Mouse (Mus musculus) bone marrow macrophage, adult 2 months (primary cell): ENCODE measurements around the gene Zfp691. TPM values are rescaled to one million over a fixed set of nuclear protein-coding genes. Genes with fewer than 3 reads are reported as not detected.
A peak's percentile ranks its signal among the peaks of the same experiment; 100 is the strongest.

Experiments
- H3K27ac ChIP-seq: 2 replicates; pipeline ENCODE4 v1.5.1; 2012; ENCODE audit warnings: low read depth, low read length; ENCODE audit not compliant: insufficient read depth
- H3K4me1 ChIP-seq: 2 replicates; pipeline ENCODE4 v1.6.1; 2012; ENCODE audit warnings: low read length; ENCODE audit not compliant: control insufficient read depth, insufficient read depth
- H3K4me3 ChIP-seq: 2 replicates; pipeline ENCODE4 v1.5.1; 2012; ENCODE audit warnings: mild to moderate bottlenecking, low read length, moderate library complexity; ENCODE audit not compliant: insufficient read depth
- CTCF ChIP-seq: IDR thresholded peaks from 2 replicates; pipeline ENCODE4 v1.5.1; 2012; ENCODE audit warnings: low read depth, mild to moderate bottlenecking, low read length, moderate library complexity
- POLR2A ChIP-seq: IDR thresholded peaks from 2 replicates; pipeline ENCODE4 v1.6.1; 2012; ENCODE audit warnings: mild to moderate bottlenecking, low read depth, low read length, borderline replicate concordance
- polyA plus RNA-seq: library from polyadenylated mRNA; stranded (reverse); fragments of >200 nt; gene quantifications from 2 replicates; pipeline ENCODE4 v1.2.4, GENCODE M21; 2012; ENCODE audit not compliant: missing spikeins, insufficient read depth, insufficient read length

Gene Zfp691
- polyA plus RNA-seq, 1 experiment = 6.9 TPM

DNA sequence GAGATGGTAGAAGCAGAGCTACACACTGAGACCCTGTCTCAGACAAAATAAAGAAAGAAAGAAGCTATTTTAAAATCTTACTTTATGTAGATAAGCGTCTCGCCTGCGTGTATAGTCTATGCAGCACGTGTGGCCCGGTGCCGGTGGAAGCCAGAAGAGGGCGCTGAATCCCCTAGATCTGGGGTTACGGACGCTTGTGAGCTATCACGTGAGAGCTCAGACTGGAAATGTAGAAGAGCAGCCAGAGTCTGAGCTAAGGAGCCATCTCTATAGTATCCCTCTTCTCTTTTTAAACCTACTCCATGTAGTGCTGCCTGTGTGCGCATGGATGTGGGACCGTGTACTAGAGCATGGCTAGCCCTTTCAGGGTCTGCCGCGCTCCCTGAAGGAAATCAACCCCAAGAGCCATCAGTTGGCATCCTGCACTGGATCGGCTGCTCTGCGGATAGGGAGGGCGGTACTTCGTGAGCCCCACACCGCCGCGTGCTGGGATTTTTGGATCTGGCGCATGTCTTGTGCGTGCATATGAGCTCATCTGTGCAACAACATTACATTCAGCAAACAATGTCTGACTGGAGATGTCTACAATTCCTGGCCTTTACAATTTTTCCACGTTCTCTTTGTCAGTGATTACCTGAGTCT, 31.6 kb downstream of the Zfp691 start:
- Histone ChIP-seq H3K27ac (no peak overlapping the region), H3K4me1 (no peaks in the 10 kb centered on the region), H3K4me3 (no peak overlapping the region)
- TF ChIP-seq CTCF (peak; percentile 40; the same call in 1 of the 2 replicates), POLR2A (no peak)

DNA sequence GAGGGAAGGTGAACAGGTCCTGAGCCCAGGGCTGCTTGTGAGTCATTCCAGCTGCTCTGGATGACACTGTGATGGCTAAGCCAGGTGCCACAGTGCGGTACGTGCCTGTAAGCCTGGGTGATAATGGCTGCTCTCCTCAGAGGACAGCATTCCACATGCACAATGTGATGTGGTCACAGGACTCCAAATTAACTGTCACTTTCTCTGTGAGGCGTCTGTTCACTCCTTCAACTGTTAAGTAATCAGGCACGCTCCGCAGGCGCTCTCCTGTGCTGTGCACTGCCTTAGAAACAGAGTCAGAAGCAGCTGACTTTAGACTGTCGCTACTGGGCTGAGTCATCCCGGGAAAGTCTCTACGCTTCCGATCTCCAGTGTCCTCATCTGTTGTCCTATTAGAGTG, 32.8 kb downstream of the Zfp691 start:
- H3K27ac ChIP-seq = no peak overlapping the region
- H3K4me1 ChIP-seq = no peaks in the 10 kb centered on the region
- TF ChIP-seq POLR2A (no peak), CTCF (no peak)
- H3K4me3 ChIP-seq = no peak overlapping the region

DNA sequence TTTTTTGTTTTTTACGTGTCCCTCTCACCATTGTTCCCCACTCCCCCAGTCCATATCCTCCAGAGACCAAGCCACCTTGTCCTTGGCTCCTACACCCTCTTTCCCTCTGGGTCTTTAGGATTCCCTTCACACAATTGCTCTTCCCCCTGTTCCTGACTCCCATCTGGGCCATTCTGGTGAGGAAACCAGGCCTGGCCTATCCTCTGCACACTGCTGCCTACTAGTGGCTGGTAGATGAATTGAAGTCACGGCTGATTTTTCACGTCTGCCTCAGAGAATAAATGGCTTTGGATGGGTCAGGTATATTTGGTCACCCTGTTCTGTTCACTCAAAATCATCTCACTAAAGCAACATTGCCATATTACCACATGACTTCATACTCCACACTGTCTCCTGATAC, 33.9 kb downstream of the Zfp691 start:
- no peak overlapping the region for H3K27ac ChIP-seq
- H3K4me3 ChIP-seq = no peak overlapping the region
- TF ChIP-seq CTCF = peak; percentile 84
- TF ChIP-seq POLR2A = no peak
- H3K4me1 ChIP-seq = no peaks in the 10 kb centered on the region

DNA sequence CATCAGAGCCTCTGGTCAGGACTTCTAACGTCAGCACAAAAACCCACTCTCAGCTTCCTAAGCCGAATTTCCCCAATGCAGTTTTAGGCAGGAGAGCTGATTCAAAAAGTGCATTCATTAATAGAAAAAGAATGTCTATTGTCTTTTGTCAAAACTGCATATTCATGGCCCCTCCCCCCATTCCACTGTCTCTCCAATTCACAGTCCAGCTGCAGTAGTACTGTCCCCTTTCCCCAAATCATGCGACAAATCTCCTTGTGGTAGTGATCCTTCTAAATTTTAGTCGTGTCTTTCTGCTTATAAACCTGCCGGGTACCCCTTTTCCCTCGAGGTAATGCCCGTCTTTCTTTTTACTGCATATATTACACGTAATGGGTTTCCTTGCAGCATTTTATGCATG, 35.2 kb downstream of the Zfp691 start:
- no peak overlapping the region for H3K27ac ChIP-seq
- TF ChIP-seq POLR2A = no peak
- TF ChIP-seq CTCF = no peak
- no peak overlapping the region for H3K4me3 ChIP-seq
- no peaks in the 10 kb centered on the region for H3K4me1 ChIP-seq

DNA sequence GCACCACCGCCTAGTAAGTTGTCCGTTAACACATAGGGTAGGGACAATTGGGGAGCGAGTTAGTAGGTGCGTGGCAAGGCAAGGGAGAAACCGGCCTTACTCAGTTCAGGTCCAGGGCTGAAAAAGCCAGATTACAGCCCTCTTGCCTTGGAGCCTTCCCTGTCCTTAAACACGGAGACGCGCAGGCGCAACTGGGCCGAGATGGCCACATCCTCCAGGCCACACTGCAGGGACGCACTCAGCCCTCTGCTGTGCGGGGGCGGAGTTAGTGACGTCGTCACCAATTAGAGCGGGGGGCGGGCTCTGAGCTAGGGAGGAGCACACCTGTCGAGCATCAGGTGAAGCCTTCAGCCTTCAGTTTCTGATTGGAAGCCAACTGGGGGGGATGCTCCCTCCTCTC, 35.8 kb downstream of the Zfp691 start:
- TF ChIP-seq POLR2A = no peak
- no peak for TF ChIP-seq CTCF
- Histone ChIP-seq H3K4me3 (no peak overlapping the region), H3K27ac (no peak overlapping the region), H3K4me1 (no peaks in the 10 kb centered on the region)

DNA sequence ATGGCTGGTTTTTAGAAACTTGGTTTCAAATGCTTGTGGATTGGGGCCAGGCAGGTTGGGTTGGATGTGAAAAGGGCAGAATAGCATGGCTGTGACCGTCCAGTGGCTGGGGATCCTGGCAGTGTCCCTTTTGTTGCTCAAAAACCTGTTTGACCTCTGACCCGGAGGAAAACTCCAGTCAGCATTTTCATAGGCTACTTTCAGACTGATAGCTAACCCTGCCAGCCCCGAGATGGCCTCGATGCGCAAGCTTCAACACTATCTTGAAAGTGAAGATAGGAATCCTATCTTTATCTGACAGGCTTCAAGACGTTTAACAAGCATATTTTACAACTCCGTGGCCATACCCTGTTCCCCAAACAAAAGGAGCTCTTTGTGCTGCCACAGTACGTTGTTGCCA, 36.7 kb downstream of the Zfp691 start:
- TF ChIP-seq POLR2A (no peak), CTCF (no peak)
- Histone ChIP-seq H3K4me3 (no peak overlapping the region), H3K27ac (no peak overlapping the region), H3K4me1 (no peaks in the 10 kb centered on the region)

DNA sequence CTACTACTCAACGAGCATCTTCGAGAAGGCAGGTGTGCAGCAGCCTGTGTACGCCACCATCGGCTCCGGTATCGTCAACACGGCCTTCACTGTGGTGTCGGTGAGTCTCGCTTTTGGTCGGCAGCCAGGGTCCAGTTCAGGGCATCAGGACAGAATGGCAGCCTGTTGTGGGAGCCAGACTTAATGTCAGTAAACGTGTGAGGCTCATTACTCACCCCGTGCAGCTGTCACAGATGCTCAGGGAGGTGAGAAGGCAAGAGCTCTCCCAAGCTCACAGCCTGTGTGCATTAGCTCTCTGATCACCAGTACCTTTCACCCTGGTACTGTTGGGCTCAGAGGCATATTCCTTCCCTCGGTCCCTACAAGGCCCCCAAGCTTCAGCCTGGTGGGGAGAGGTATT, 40.1 kb downstream of the Zfp691 start:
- TF ChIP-seq POLR2A (no peak), CTCF (no peak)
- H3K4me1 ChIP-seq = peaks cover 16% of the 10 kb centered on the region
- no peak overlapping the region for H3K27ac ChIP-seq
- no peak overlapping the region for H3K4me3 ChIP-seq

DNA sequence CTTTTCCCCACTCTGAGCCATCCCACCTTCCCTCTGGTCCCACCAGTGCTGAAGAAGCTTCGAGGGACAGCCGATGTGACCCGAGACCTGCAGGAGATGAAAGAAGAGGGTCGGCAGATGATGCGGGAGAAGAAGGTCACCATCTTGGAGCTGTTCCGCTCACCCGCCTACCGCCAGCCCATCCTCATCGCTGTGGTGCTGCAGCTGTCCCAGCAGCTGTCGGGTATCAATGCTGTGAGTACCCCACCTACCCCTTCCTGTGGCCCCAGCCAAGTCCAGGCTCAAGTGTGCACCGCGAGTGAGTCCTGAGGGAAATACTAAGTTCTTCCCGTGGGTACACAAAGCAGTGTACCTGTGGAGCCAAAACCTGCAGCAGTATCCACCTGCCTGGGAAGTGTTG, 40.7 kb downstream of the Zfp691 start:
- no peak for TF ChIP-seq POLR2A
- no peak for TF ChIP-seq CTCF
- no peak overlapping the region for H3K4me3 ChIP-seq
- H3K27ac ChIP-seq = no peak overlapping the region
- H3K4me1 ChIP-seq = peaks cover 21% of the 10 kb centered on the region

DNA sequence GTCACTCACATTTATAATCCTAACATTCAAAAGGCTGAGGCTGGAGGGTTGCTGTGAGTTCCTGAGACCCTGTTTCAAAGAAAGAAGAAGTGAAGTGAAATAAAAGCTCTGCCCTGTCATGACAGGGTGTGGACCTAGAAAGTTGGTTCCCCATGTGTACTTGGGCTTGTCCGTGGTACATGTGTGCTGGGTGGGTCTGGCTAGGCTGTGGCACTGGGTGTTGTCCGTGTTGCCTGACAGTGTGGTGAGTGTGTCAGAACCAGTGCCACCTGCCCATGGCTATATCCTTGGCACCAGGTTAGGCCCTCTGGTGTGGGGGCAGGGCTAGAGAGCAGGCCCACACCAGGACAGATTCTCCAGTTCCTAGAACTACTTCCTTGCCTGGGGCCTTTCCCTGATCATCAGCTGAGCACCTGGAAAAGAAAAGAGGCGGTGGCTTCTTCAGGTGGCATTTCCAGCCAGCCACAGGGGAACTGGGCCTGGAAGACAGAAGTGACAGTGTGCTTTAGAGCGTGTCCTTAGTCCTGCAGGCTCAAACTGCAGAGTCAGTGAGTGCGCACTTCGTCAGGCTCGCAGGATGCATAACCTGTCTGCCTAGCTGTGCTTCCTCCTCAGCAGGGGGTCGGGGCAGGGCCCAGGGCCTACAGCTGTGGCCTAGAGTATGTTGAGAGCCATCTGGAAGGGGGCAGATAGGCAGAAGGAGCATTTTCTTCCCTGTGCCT, 42.6 kb downstream of the Zfp691 start:
- Histone ChIP-seq H3K4me1 (peaks cover 40% of the 10 kb centered on the region), H3K4me3 (no peak overlapping the region), H3K27ac (no peak overlapping the region)
- no peak for TF ChIP-seq POLR2A
- no peak for TF ChIP-seq CTCF

DNA sequence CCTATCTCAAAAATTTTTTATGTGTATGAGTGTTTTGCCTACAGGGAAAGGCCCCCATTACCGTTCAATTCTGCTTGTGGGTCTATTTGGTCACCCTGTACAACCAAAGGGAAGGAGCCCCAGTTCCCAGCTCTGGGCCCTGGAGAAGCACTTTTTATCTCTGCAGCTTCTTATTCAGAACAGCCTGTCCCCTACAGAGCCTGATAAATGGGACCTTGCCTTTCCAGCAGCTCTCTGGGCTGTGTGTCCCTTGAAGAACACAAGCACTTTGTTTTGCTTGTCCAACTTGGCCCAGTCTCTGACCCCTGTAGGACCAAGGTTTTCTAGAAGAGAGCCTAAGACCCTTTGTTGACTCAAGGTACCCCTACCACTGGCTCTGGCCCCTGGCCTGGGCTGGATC, 44.9 kb downstream of the Zfp691 start:
- Histone ChIP-seq H3K27ac (no peak overlapping the region), H3K4me3 (no peak overlapping the region), H3K4me1 (peaks cover 61% of the 10 kb centered on the region)
- peak; percentile 23; the same call in 1 of the 2 replicates for TF ChIP-seq CTCF
- no peak for TF ChIP-seq POLR2A

DNA sequence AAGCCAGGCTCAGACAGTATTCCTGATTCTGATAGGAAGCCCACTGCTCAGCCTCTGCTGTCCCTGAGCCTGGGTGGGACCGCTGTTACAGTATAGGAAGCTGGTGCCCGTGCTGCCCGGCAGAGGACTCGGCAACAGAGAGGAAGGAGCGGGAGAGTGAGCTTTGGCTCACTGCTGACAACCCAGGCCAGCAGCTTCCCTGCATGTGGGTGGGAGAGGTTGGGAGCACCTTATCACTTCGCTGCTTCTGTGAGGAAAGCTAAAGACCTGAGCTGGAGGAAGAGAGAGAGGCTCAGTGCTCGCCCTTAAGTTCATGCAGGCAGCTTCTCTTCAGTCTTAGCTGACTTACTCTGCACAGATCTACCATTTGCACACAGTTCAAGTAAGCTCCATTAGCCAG, 45.4 kb downstream of the Zfp691 start:
- no peak overlapping the region for H3K4me3 ChIP-seq
- H3K4me1 ChIP-seq = peaks cover 62% of the 10 kb centered on the region
- TF ChIP-seq POLR2A (no peak), CTCF (no peak)
- H3K27ac ChIP-seq = no peak overlapping the region
